Mouse (Mus musculus) heart, adult 2 months (tissue): ENCODE results near the gene Lmtk2. TPM values are rescaled to one million over a fixed set of nuclear protein-coding genes. Genes with fewer than 3 reads are reported as not detected.
A peak's percentile ranks its signal among the peaks of the same experiment; 100 is the strongest.

Source experiments
- DNase-seq, 2 experiments: peaks; one replicate each; pipeline ENCODE4 v3.0.0; 2021
- H3K27ac ChIP-seq: fragments of 200-600 bp; 2 replicates; pipeline ENCODE4 v1.8.1; 2022
- H3K27me3 ChIP-seq: fragments of 200-500 bp; 2 replicates; pipeline ENCODE4 v1.6.1; 2012; ENCODE audit warnings: mild to moderate bottlenecking, low read length, inconsistent platforms, mixed read lengths; ENCODE audit not compliant: control insufficient read depth, insufficient read depth
- H3K36me3 ChIP-seq: fragments of 200-500 bp; 2 replicates; pipeline ENCODE4 v1.6.1; 2012; ENCODE audit warnings: low read length, inconsistent platforms; ENCODE audit not compliant: control insufficient read depth, insufficient read depth
- H3K4me1 ChIP-seq: fragments of 200-500 bp; 2 replicates; pipeline ENCODE4 v1.6.1; 2011; ENCODE audit warnings: low read length; ENCODE audit not compliant: control insufficient read depth, insufficient read depth
- H3K4me3 ChIP-seq: fragments of 200-600 bp; 2 replicates; pipeline ENCODE4 v1.8.1; 2022
- H3K79me2 ChIP-seq: fragments of 200-500 bp; replicated peaks from 2 replicates; pipeline ENCODE4 v1.6.1; 2012; ENCODE audit warnings: mild to moderate bottlenecking, inconsistent platforms, low read length, moderate library complexity, mixed read lengths; ENCODE audit not compliant: control insufficient read depth, insufficient read depth
- H3K9ac ChIP-seq: fragments of 200-500 bp; 2 replicates; pipeline ENCODE4 v1.6.1; 2012; ENCODE audit warnings: low read depth, mild to moderate bottlenecking, control low read depth, inconsistent platforms, low read length, mixed read lengths
- CTCF ChIP-seq: fragments of 200-600 bp; IDR thresholded peaks from 2 replicates; pipeline ENCODE4 v1.8.1; 2022; ENCODE audit warnings: antibody characterized with exemption, mild to moderate bottlenecking, moderate library complexity
- EP300 ChIP-seq: fragments of 200-500 bp; IDR thresholded peaks from 2 replicates; pipeline ENCODE4 v1.6.1; 2011; ENCODE audit warnings: low read depth, low read length, control low read depth; ENCODE audit not compliant: insufficient read depth
- POLR2A ChIP-seq: fragments of 200-500 bp; IDR thresholded peaks from 2 replicates; pipeline ENCODE4 v1.6.1; 2011; ENCODE audit warnings: mild to moderate bottlenecking, low read depth, low read length, control low read depth; ENCODE audit not compliant: insufficient read depth
- WGBS: fragments of 180-500 bp; shearing (Covaris S2); methylation state at CpG from one replicate; pipeline ENCODE4 v1.1.7; 2018; 5-methylcytosine and 5-hydroxymethylcytosine counted together
- intact Hi-C: fragments of 180-260 bp; cut with DNase I; formaldehyde crosslinking; loops from one replicate; pipeline ENCODE4 v1.15.1; 2025
- polyA plus RNA-seq: library from polyadenylated mRNA; depleted of rRNA; stranded (reverse); fragments of >200 nt; gene quantifications from 2 replicates; pipeline ENCODE4 v1.2.3, GENCODE M21; 2012
- total RNA-seq, 2 experiments: library from RNA; stranded (reverse); gene quantifications; 2 replicates each; pipeline ENCODE4 v1.2.3; 2021

Gene Lmtk2
- total and polyA plus RNA-seq, 3 experiments, result 12.5 to 30.3 (median 27.9) TPM

DNA sequence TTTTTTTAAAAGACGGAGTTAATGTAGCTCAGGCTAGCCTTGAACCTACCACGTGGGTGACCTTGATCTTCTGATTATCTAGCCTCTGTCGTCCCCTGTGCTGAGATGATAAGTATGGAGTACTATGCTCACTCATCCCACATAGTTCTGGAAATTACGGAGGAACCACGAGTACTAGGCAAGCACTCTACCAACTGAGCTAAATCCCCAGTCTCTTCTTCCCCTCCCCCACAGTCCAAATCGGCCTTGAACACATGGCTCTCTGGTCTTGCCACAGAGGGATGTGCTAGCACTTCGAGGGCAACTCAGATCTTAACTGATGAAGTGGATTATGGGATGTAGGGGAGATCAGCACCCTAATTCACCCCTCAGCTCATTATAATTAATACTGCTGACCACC lies 117.8 kb downstream of the Lmtk2 start:
- intact Hi-C loops, result no loop called here

DNA sequence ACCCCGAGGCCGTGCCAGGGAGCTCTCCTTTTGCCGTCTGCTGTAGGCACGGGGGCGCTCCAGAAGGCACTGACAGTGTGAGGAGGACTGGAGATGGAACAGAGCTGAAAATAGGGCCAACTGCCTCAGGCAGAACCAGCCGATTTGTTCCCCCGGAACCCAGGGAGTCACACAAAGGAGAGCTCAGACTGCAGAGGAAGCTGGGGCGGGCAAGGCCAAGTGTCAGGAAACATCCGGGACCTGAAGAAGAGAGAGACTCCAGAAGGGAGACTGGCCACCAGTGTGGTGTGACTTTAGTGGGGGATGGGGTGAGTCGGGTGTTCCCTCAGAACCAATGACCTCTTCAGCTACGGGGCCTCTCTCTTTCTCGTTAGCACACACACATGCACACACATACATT lies 119.1 kb downstream of the Lmtk2 start:
- intact Hi-C loops, result no loop called here
- 56% methylated on average over 12 of the region's 12 CpGs for WGBS
- DNase-seq, result peak in 1 of 2 experiments; percentile 27

More for the DNA sequence above, 117.8 kb downstream of the Lmtk2 start:
- H3K4me1 ChIP-seq, result peaks cover 10% of the 10 kb centered on the region
- no peaks in the 10 kb centered on the region for H3K36me3 ChIP-seq
- DNase-seq, result no peak
- TF ChIP-seq EP300 (no peak), CTCF (no peak), POLR2A (no peak)
- H3K4me3 ChIP-seq, result no peak overlapping the region
- 84% methylated on average over 7 of the region's 7 CpGs for WGBS
- H3K79me2 ChIP-seq, result no peaks in the 10 kb centered on the region; the same call in 1 of the 2 replicates
- no peaks in the 10 kb centered on the region for H3K27me3 ChIP-seq
- no peak overlapping the region for H3K9ac ChIP-seq
- H3K27ac ChIP-seq, result no peak overlapping the region

DNA sequence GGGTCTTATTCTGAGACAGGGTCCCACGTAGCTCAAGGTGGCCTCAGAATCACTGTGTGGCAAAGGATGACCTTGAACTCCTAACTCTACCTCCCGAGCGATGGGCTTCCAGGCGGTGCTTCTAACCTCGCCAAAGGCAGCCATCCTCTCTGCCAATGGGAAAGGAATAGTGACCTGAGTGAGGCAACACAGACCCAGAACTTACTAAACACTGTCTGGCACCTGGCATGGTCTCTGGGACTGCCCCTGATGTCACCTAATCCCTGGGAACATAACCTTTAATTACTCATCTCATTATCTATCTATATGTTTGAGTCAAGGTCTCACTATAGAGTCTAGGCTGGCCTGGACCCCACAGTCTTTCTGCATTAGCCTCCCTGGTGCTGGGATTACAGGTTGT lies 119.7 kb downstream of the Lmtk2 start:
- Histone ChIP-seq H3K79me2 (no peaks in the 10 kb centered on the region; the same call in 1 of the 2 replicates), H3K27me3 (no peaks in the 10 kb centered on the region), H3K9ac (no peak overlapping the region), H3K36me3 (no peaks in the 10 kb centered on the region), H3K4me1 (peaks cover 10% of the 10 kb centered on the region), H3K27ac (no peak overlapping the region; the same call in 1 of the 2 replicates), H3K4me3 (no peak overlapping the region)
- DNase-seq, result no peak
- TF ChIP-seq EP300 (no peak), CTCF (no peak), POLR2A (no peak)
- intact Hi-C loops, result no loop called here
- WGBS, result 84% methylated on average over 5 of the region's 5 CpGs

More for the DNA sequence above, 119.1 kb downstream of the Lmtk2 start:
- Histone ChIP-seq H3K79me2 (no peaks in the 10 kb centered on the region; the same call in 1 of the 2 replicates), H3K27ac (peak overlapping the region; percentile 66), H3K36me3 (no peaks in the 10 kb centered on the region), H3K4me1 (peaks cover 10% of the 10 kb centered on the region), H3K9ac (no peak overlapping the region), H3K4me3 (no peak overlapping the region), H3K27me3 (no peaks in the 10 kb centered on the region)
- TF ChIP-seq POLR2A (no peak), EP300 (no peak), CTCF (no peak)

DNA sequence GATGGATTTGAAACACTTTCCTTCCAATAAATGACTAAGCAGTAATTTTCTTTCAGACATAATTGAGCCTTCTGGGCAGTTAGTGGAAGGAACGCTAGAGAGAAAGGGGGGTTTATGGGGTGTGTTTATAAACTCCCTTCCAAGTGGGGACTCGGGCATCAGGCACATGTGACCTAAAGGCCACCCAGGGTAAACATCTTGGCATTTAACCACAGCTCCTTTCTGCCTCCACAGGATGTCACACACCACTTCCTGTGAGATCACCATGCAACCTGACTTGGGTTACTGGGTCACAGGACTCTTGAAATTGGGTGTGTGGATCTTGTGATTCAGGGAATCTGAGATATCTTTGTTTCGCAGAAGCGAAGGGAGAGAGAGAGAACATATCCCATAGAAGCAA lies 121.1 kb downstream of the Lmtk2 start:
- intact Hi-C loops, result no loop called here
- Histone ChIP-seq H3K4me1 (peaks cover 10% of the 10 kb centered on the region), H3K27ac (peak overlapping the region; percentile 89), H3K4me3 (peak overlapping the region; percentile 92), H3K9ac (no peak overlapping the region), H3K27me3 (no peaks in the 10 kb centered on the region), H3K36me3 (no peaks in the 10 kb centered on the region), H3K79me2 (no peaks in the 10 kb centered on the region; the same call in 1 of the 2 replicates)
- 0 out of 2 replicates have a peak, but pooled peaks have one; percentile 25 for TF ChIP-seq EP300
- TF ChIP-seq CTCF, result no peak
- TF ChIP-seq POLR2A, result no peak
- peak in 1 of 2 experiments; percentile 47 for DNase-seq
- WGBS, result 32% methylated on average over 4 of the region's 4 CpGs

DNA sequence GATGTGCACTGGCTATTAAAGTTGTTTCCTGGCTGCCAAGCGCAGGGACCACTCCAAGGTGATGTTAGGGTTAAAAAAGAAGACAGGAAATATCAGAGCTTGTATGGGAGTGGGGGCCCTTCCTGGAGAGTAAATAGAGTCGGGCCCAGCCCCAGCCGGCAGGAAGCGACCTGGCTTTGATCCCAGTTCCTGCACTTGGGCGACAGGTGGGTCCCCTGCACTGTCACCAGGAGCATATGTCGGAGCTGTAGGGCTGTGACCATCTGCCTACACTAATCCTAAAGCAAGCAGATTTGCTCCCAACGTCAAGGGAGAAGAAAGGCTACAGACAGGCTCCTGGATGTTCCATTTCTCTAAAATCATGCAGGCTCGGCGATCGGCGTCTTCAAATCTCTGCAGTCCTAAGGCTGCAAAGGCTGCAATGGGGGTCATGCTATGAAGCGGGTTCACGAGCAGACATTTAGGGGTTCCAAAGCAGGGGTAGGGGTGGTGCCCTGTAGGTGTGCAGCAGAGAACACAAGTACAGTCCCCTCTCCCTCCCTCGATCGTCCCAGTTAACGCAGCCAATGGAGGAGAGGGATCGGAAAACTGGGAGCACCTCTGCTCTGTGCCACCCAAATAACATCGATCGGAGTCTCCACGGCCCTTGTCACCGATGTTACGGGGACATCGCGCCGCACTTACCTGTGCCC lies 122.7 kb downstream of the Lmtk2 start:
- DNase-seq, result peak; percentile 67 to 80
- Histone ChIP-seq H3K27me3 (no peaks in the 10 kb centered on the region), H3K27ac (peak overlapping the region; percentile 89), H3K4me3 (peak overlapping the region; percentile 92), H3K9ac (peak overlapping the region; percentile 75), H3K4me1 (peaks cover 10% of the 10 kb centered on the region), H3K36me3 (no peaks in the 10 kb centered on the region), H3K79me2 (no peaks in the 10 kb centered on the region; the same call in 1 of the 2 replicates)
- intact Hi-C loops, result loop anchor here (1.0 kb wide), 1 partner anchor 32 kb away; no protein-coding TSS in a partner anchor
- under 1% methylated on average over 25 of the region's 25 CpGs for WGBS
- TF ChIP-seq POLR2A, result no peak; the same call in 1 of the 2 replicates
- TF ChIP-seq EP300, result peak; percentile 58; the same call in 1 of the 2 replicates

DNA sequence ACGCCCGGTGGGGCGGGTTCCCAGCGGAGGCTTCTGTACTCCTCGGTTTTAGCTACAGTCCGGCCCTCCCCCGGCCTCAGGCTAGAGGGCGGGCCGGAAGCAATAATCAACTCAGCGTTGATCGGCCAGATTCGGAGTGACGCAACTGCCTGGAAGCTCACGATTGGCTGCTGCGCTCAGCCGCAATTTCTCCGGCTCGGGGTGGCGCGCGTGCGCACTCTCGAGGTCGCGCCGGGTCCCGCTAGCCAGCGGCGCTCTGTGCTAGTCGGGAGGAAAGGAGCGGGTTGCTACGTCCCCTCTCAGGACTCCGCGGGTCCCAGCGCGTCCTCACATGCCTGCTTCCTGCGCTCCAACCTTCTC lies 123.2 kb downstream of the Lmtk2 start, which contains the start of gene Tecpr1:
TSS of gene Tecpr1 (minus strand) at position 113 of the 360 bp plus-strand sequence.
- intact Hi-C loops, result loop anchor here (1.0 kb wide), 1 partner anchor 32 kb away; no protein-coding TSS in a partner anchor
- Histone ChIP-seq H3K27me3 (no peaks in the 10 kb centered on the region), H3K36me3 (no peaks in the 10 kb centered on the region), H3K27ac (peak within 1 kb of the TSS; percentile 89), H3K4me3 (peak within 1 kb of the TSS; percentile 92), H3K79me2 (no peaks in the 10 kb centered on the region; the same call in 1 of the 2 replicates), H3K4me1 (peaks cover 10% of the 10 kb centered on the region), H3K9ac (peak within 1 kb of the TSS; percentile 82)
- DNase-seq, result peak; percentile 95 to 97
- TF ChIP-seq POLR2A (peak; percentile 89), CTCF (peak; percentile 36), EP300 (0 out of 2 replicates have a peak, but pooled peaks have one; percentile 39)
- WGBS, result under 1% methylated on average over 37 of the region's 37 CpGs
